Mouse (Mus musculus) brown adipose tissue, adult 24 weeks (tissue): ENCODE measurements around the gene Slc11a1. TPM values are rescaled to one million over a fixed set of nuclear protein-coding genes. Genes with fewer than 3 reads are reported as not detected.
A peak's percentile ranks its signal among the peaks of the same experiment; 100 is the strongest.
"Not testable (repeated sequence)": the region's sequence is repeated elsewhere in the genome, so short reads cannot be mapped to it uniquely, and the experiment has no call there.

Experiments
- H3K27ac ChIP-seq: fragments of 200-500 bp; replicated peaks from 2 replicates; pipeline ENCODE4 v1.5.1; 2012; ENCODE audit warnings: low read depth, mild to moderate bottlenecking, low read length
- H3K4me1 ChIP-seq: fragments of 200-500 bp; 2 replicates; pipeline ENCODE4 v1.6.1; 2012; ENCODE audit warnings: low read length, mixed read lengths; ENCODE audit not compliant: control insufficient read depth, insufficient read depth, insufficient read length
- H3K4me3 ChIP-seq: fragments of 200-500 bp; 2 replicates; pipeline ENCODE4 v1.5.1; 2012; ENCODE audit warnings: low read depth, mild to moderate bottlenecking, low read length, moderate library complexity; ENCODE audit not compliant: insufficient read depth
- polyA plus RNA-seq: library from polyadenylated mRNA; stranded (reverse); fragments of >200 nt; gene quantifications from 2 replicates; pipeline ENCODE4 v1.2.4, GENCODE M21; 2012; ENCODE audit not compliant: missing spikeins, insufficient read depth, insufficient read length

The Slc11a1 gene
- polyA plus RNA-seq, 1 experiment, result 5.8 TPM

GRCm38 (mm10) chr1:74388398-74388920 lies 13.5 kb downstream of the Slc11a1 start:
- Histone ChIP-seq H3K4me3 (no peak overlapping the region), H3K4me1 (peaks cover 8% of the 10 kb centered on the region; the same call in 1 of the 2 replicates), H3K27ac (no peak overlapping the region)

- Histone ChIP-seq H3K27ac (peak overlapping the region; percentile 81), H3K4me1 (peaks cover 8% of the 10 kb centered on the region; the same call in 1 of the 2 replicates), H3K4me3 (peak overlapping the region; percentile 19)
Measured at GRCm38 (mm10) chr1:74389831-74390286, 14.9 kb downstream of the Slc11a1 start.

- peak overlapping the region; percentile 66 for H3K27ac ChIP-seq
- peaks cover 8% of the 10 kb centered on the region; the same call in 1 of the 2 replicates for H3K4me1 ChIP-seq
- H3K4me3 ChIP-seq, result peak overlapping the region; percentile 34
Measured at GRCm38 (mm10) chr1:74390287-74390906, 15.4 kb downstream of the Slc11a1 start.

- Histone ChIP-seq H3K4me3 (peak within 1 kb of the TSS; percentile 99), H3K27ac (peak within 1 kb of the TSS; percentile 99), H3K4me1 (peaks cover 8% of the 10 kb centered on the region; the same call in 1 of the 2 replicates)
Measured at GRCm38 (mm10) chr1:74390924-74391748, 16.1 kb downstream of the Slc11a1 start, which contains the start of gene Ctdsp1. Ctdsp1 (plus strand) TSS chr1:74391509.

- H3K4me1 ChIP-seq, result peaks cover 8% of the 10 kb centered on the region; the same call in 1 of the 2 replicates
- H3K4me3 ChIP-seq, result peak overlapping the region; percentile 99
- peak overlapping the region; percentile 99 for H3K27ac ChIP-seq
Measured at GRCm38 (mm10) chr1:74391844-74392441, 16.9 kb downstream of the Slc11a1 start.

- peaks cover 7% of the 10 kb centered on the region; the same call in 1 of the 2 replicates for H3K4me1 ChIP-seq
Measured at GRCm38 (mm10) chr1:74392446-74392994, 17.5 kb downstream of the Slc11a1 start.

GRCm38 (mm10) chr1:74393010-74393409 lies 18.0 kb downstream of the Slc11a1 start:
- Histone ChIP-seq H3K4me3 (peak overlapping the region; percentile 99), H3K4me1 (peaks cover 5% of the 10 kb centered on the region; the same call in 1 of the 2 replicates), H3K27ac (no peak overlapping the region; the same call in 1 of the 2 replicates)

More at GRCm38 (mm10) chr1:74392446-74392994, 17.5 kb downstream of the Slc11a1 start:
- peak overlapping the region; percentile 99 for H3K27ac ChIP-seq
- H3K4me3 ChIP-seq, result peak overlapping the region; percentile 99

GRCm38 (mm10) chr1:74393697-74394096 lies 18.7 kb downstream of the Slc11a1 start:
- H3K4me3 ChIP-seq, result no peak overlapping the region
- H3K27ac ChIP-seq, result no peak overlapping the region
- H3K4me1 ChIP-seq, result peaks cover 5% of the 10 kb centered on the region; the same call in 1 of the 2 replicates

- Histone ChIP-seq H3K4me3 (no peak overlapping the region), H3K4me1 (peaks cover 5% of the 10 kb centered on the region; the same call in 1 of the 2 replicates), H3K27ac (no peak overlapping the region)
Measured at GRCm38 (mm10) chr1:74394311-74394710, 19.3 kb downstream of the Slc11a1 start.

- Histone ChIP-seq H3K4me3 (no peak overlapping the region), H3K27ac (no peak overlapping the region), H3K4me1 (peaks cover under 1% of the 10 kb centered on the region; the same call in 1 of the 2 replicates)
Measured at GRCm38 (mm10) chr1:74394858-74395257, 19.9 kb downstream of the Slc11a1 start.

- no peak overlapping the region for H3K4me3 ChIP-seq
- H3K4me1 ChIP-seq, result no peaks in the 10 kb centered on the region; the same call in 1 of the 2 replicates
- no peak overlapping the region for H3K27ac ChIP-seq
Measured at GRCm38 (mm10) chr1:74395290-74395689, 20.3 kb downstream of the Slc11a1 start.

- Histone ChIP-seq H3K4me3 (peak overlapping the region; percentile 53), H3K27ac (peak overlapping the region; percentile 92)
- H3K4me1 ChIP-seq, result not testable (repeated sequence)
Measured at GRCm38 (mm10) chr1:74396456-74397222, 21.6 kb downstream of the Slc11a1 start.

GRCm38 (mm10) chr1:74397268-74397918 lies 22.4 kb downstream of the Slc11a1 start:
- Histone ChIP-seq H3K4me1 (no peaks in the 10 kb centered on the region; the same call in 1 of the 2 replicates), H3K4me3 (peak overlapping the region; percentile 60), H3K27ac (peak overlapping the region; percentile 92)
